Mouse (Mus musculus): ENCODE data around the gene Cdr2l. TPM values are rescaled to one million over a fixed set of nuclear protein-coding genes. Genes with fewer than 3 reads are reported as not detected.

The Cdr2l gene
- total and polyA plus RNA-seq, 2 experiments from 2014 or later, result 18.8 to 70.8 TPM

DNA sequence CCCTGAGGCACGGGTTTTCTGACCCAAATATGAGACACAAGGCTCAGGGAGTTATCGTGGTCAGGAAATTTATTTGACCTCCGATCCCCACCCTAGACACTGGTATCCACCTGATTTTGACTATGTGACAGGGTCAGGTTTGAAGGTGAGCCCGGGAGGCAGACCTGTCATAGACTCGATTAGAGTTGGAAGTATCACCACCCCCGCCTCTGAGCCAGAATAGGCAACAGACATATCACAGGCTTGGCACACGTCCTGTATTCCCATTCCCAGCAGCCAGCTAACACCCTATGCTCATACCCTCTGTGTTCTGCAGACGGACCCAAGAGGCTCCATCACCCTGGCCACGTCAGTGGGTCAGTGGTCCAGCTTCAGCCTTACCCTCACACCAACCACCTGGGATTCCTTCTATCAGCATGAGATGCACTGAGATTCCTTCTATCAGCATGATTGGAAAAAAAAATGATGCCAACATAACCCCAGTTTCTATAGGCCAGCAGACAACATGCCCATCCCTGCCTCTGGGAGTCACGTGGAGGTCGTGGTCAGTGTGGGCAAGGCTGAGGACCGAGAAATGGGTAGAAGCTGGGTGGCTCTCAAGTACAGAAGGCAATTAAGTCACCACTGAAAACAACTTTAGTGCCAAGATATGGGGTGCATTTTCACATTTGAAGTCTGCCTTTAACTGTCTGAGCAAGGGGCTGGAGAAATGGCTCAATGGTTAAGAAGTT is 6.9 kb upstream of the Cdr2l start:
- TF ChIP-seq CTCF (IDR thresholded peaks at IDR 0.05; ENCODE audit: low read depth), result no peak
- ATAC-seq (no peak; the same call in 1 of the 2 replicates), DNase-seq (ENCODE audit: low spot score) (no peak)
- H3K9me3 ChIP-seq (ENCODE audit: low read length), result no peaks in the 10 kb centered on the region
- peak overlapping the region; percentile 65 for H3K4me2 ChIP-seq (ENCODE audit: low read depth, low read length)
- 58% methylated on average over 12 of the region's 12 CpGs for WGBS
- peak overlapping the region; percentile 34 for H3K4me3 ChIP-seq (ENCODE audit: low read length)
- H3K4me1 ChIP-seq (ENCODE audit: insufficient read depth, low read length), result peaks cover 10% of the 10 kb centered on the region
- H3K27me3 ChIP-seq (ENCODE audit: insufficient read depth, low read length), result no peaks in the 10 kb centered on the region
- peak overlapping the region; percentile 55; the same call in 1 of the 2 replicates for H3K9ac ChIP-seq (replicated peaks; ENCODE audit: low read length)
- peak overlapping the region; percentile 79; the same call in 1 of the 2 replicates for H3K27ac ChIP-seq
- H3K36me3 ChIP-seq (ENCODE audit: insufficient read depth, low read length), result no peaks in the 10 kb centered on the region

DNA sequence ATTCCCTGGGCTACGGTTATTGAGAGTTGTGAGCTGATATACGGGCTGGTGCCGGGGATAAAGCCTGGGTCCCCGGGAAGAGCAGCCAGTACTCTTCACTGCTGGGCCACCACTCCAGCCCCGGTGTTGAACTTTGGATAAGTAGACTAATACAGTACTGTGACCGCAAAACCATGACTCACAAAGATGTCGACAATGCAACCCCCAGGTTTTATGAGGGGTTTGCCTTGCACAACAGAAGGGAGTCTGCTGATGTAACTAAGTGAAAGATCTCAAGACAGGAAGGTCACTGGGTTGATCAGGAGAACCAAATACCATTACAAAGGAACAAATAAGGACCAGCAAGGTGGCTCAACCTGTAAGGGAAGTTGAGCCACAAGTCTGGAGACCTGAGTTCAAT is 5.0 kb upstream of the Cdr2l start:
- Histone ChIP-seq H3K9me3 (ENCODE audit: low read length) (no peaks in the 10 kb centered on the region), H3K36me3 (ENCODE audit: insufficient read depth, low read length) (no peaks in the 10 kb centered on the region), H3K4me3 (ENCODE audit: low read length) (no peak overlapping the region), H3K9ac (replicated peaks; ENCODE audit: low read length) (no peak overlapping the region), H3K27ac (no peak overlapping the region), H3K27me3 (ENCODE audit: insufficient read depth, low read length) (no peaks in the 10 kb centered on the region), H3K4me2 (ENCODE audit: low read depth, low read length) (no peak overlapping the region), H3K4me1 (ENCODE audit: insufficient read depth, low read length) (peaks cover 10% of the 10 kb centered on the region)
- WGBS, result 69% methylated on average over 7 of the region's 7 CpGs
- no peak for TF ChIP-seq CTCF (IDR thresholded peaks at IDR 0.05; ENCODE audit: low read depth)
- DNase-seq (ENCODE audit: low spot score) (no peak), ATAC-seq (no peak)

- ATAC-seq (no peak), DNase-seq (ENCODE audit: low spot score) (no peak)
- H3K4me1 ChIP-seq (ENCODE audit: insufficient read depth, low read length), result peaks cover 10% of the 10 kb centered on the region
- no peaks in the 10 kb centered on the region for H3K9me3 ChIP-seq (ENCODE audit: low read length)
- no peaks in the 10 kb centered on the region for H3K27me3 ChIP-seq (ENCODE audit: insufficient read depth, low read length)
- no peaks in the 10 kb centered on the region for H3K36me3 ChIP-seq (ENCODE audit: insufficient read depth, low read length)
- TF ChIP-seq CTCF (IDR thresholded peaks at IDR 0.05; ENCODE audit: low read depth), result no peak
- H3K4me3 ChIP-seq (ENCODE audit: low read length), result no peak overlapping the region
- WGBS, result 85% methylated on average over 4 of the region's 4 CpGs
- H3K9ac ChIP-seq (replicated peaks; ENCODE audit: low read length), result no peak overlapping the region
- H3K4me2 ChIP-seq (ENCODE audit: low read depth, low read length), result no peak overlapping the region
- H3K27ac ChIP-seq, result no peak overlapping the region
Measured at GRCm38 (mm10) chr11:115377254-115377653, 4.5 kb upstream of the Cdr2l start.

DNA sequence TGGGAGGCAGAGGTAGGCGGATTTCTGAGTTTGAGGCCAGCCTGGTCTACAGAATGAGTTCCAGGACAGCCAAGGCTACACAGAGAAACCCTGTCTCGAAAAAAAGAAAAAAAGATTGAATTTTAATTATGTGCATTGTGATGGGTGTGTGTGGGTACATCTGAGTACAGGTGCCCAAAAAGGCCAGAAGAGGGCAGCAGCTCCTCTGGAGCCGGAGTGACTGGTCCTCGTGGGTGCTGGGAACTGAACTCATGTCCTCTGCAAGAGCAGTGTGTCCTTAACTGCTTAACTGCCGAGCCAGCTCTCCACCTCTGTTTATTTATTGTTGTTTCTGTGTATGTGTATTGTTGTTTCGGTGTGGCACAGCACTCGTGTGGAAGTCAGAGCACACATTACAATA is 3.9 kb upstream of the Cdr2l start:
- no peak for DNase-seq (ENCODE audit: low spot score)

DNA sequence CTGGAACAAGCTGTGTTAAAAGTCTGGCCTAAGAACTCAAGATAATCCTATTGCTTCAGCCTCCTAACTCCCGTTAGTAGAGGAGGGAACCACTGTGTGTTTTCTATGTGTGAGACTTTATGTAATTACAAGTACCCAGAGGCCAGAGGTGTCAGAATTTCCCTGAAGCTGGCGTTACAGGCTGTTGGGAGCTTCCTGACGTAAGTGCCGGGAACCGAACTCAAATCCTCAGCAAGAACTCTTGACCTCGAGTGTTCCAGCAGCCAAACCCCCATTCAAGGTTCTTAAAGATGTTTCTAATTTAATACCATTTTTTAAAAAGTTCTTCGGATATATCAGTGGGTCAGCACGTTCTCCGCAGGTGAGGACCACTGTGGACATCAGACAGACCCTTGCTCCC is 440 bp upstream of the Cdr2l start:
- TF ChIP-seq CTCF (IDR thresholded peaks at IDR 0.05; ENCODE audit: low read depth), result no peak

More for the DNA sequence above, 3.9 kb upstream of the Cdr2l start:
- WGBS, result 86% methylated on average over 7 of the region's 7 CpGs
- no peaks in the 10 kb centered on the region for H3K9me3 ChIP-seq (ENCODE audit: low read length)
- no peak for TF ChIP-seq CTCF (IDR thresholded peaks at IDR 0.05; ENCODE audit: low read depth)
- no peak overlapping the region for H3K9ac ChIP-seq (replicated peaks; ENCODE audit: low read length)
- H3K27ac ChIP-seq, result no peak overlapping the region
- H3K4me3 ChIP-seq (ENCODE audit: low read length), result no peak overlapping the region
- no peak for ATAC-seq
- H3K4me1 ChIP-seq (ENCODE audit: insufficient read depth, low read length), result peaks cover 12% of the 10 kb centered on the region
- no peaks in the 10 kb centered on the region for H3K36me3 ChIP-seq (ENCODE audit: insufficient read depth, low read length)
- H3K4me2 ChIP-seq (ENCODE audit: low read depth, low read length), result no peak overlapping the region
- H3K27me3 ChIP-seq (ENCODE audit: insufficient read depth, low read length), result no peaks in the 10 kb centered on the region

GRCm38 (mm10) chr11:115382891-115383290 is 1.2 kb downstream of the Cdr2l start:
- Histone ChIP-seq H3K4me1 (ENCODE audit: insufficient read depth, low read length) (peaks cover 19% of the 10 kb centered on the region), H3K27ac (peak overlapping the region; percentile 94; the same call in 1 of the 2 replicates), H3K4me2 (ENCODE audit: low read depth, low read length) (peak overlapping the region; percentile 81), H3K36me3 (ENCODE audit: insufficient read depth, low read length) (no peaks in the 10 kb centered on the region), H3K9ac (replicated peaks; ENCODE audit: low read length) (peak overlapping the region; percentile 95), H3K4me3 (ENCODE audit: low read length) (peak overlapping the region; percentile 96), H3K9me3 (ENCODE audit: low read length) (no peaks in the 10 kb centered on the region), H3K27me3 (ENCODE audit: insufficient read depth, low read length) (no peaks in the 10 kb centered on the region)
- ATAC-seq (no peak), DNase-seq (ENCODE audit: low spot score) (no peak)
- WGBS, result 13% methylated on average over 5 of the region's 5 CpGs
- no peak for TF ChIP-seq CTCF (IDR thresholded peaks at IDR 0.05; ENCODE audit: low read depth)

More for the DNA sequence above, 440 bp upstream of the Cdr2l start:
- Histone ChIP-seq H3K4me3 (ENCODE audit: low read length) (peak overlapping the region; percentile 96), H3K27ac (peak overlapping the region; percentile 94), H3K36me3 (ENCODE audit: insufficient read depth, low read length) (no peaks in the 10 kb centered on the region), H3K9me3 (ENCODE audit: low read length) (no peaks in the 10 kb centered on the region), H3K27me3 (ENCODE audit: insufficient read depth, low read length) (no peaks in the 10 kb centered on the region), H3K4me2 (ENCODE audit: low read depth, low read length) (peak overlapping the region; percentile 81), H3K9ac (replicated peaks; ENCODE audit: low read length) (peak overlapping the region; percentile 95; the same call in 1 of the 2 replicates), H3K4me1 (ENCODE audit: insufficient read depth, low read length) (peaks cover 19% of the 10 kb centered on the region)
- DNase-seq (ENCODE audit: low spot score), result no peak
- no peak for ATAC-seq
- WGBS, result 18% methylated on average over 9 of the region's 9 CpGs
